Mouse (Mus musculus) ES-E14 (cell line): Measurements from ENCODE around the gene Nlk.

ENCODE experiments used
- CHD2 ChIP-seq: IDR thresholded peaks from 2 replicates; pipeline ENCODE4 v1.6.1; 2014; ENCODE audit warnings: mild to moderate bottlenecking, low read depth, low read length, inconsistent platforms
- MAFK ChIP-seq: IDR thresholded peaks from 2 replicates; pipeline ENCODE4 v1.6.1; 2014; ENCODE audit warnings: mild to moderate bottlenecking, low read depth, low read length, inconsistent platforms; ENCODE audit not compliant: insufficient read depth
- ZNF384 ChIP-seq: IDR thresholded peaks from 2 replicates; pipeline ENCODE4 v1.6.1; 2012; ENCODE audit warnings: low read depth, low read length, inconsistent platforms

DNA sequence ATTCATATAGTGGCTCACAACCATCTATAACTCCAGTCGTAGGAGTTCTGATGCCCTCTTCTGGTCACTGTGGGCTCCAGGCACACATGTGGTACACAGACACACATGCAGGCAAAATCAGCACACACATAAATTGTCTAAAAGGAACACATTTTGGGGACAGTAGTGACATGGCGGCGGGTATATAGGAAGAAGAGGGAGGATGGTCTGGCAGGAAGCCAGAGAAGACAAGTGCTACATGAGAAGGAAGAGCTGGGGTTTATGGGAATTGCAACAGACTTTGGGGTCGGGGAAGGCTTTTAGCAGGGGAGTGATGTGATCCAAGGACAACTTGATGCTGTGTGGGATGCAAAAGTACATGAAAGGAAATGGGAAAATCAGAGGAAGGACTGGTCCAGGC, 162.7 kb downstream of the Nlk start:
- TF ChIP-seq MAFK (no peak), CHD2 (no peak), ZNF384 (no peak)
